Mouse (Mus musculus): ENCODE data around the gene Fam217a. TPM values are rescaled to one million over a fixed set of nuclear protein-coding genes. Genes with fewer than 3 reads are reported as not detected.
"Not testable (repeated sequence)": the region's sequence is repeated elsewhere in the genome, so short reads cannot be mapped to it uniquely, and the experiment has no call there.

Fam217a gene
- total RNA-seq, 2 experiments from 2014 or later: 0.39 to 0.67 TPM

DNA sequence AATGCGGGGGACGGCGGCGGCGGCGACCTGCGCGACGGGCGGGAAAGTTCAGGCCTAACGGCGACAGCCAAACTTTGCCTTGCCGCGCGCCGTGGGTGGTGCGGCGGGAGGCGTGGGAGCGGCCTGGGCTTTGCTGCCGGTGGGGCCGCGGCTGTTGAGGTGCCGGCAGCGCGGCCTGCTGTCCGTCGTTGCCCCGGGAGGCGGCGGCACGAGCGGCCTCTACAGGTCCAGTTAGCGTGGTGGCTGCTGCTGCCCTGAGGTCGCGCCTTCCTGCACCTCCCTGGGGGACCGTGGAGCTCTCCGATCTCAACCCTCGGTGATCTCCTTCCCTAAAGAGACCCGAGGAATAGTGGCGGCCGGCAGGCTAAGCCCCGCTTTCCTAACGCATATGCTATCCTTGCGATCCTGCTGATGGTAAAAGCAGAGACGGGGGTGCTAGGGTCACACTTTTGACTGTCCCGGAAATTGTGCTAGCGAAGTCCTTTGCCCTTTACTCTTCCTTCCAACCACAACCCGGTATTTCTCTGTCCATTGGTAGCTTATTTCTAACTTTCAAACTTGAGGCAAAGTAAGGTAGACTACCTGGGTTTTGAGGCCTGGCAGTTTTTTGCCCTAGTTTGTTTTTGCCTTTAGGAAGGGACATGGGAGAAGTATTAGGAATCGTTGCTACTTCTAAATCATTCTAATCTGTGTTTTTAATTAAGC is 48.2 kb downstream of the Fam217a start:
- intact Hi-C loops (cut with DNase I): loop anchor here (10.0 kb wide), 2 partner anchors 531 to 691 kb away; partner anchors contain the start of gene Slc22a23
- DNase-seq (ENCODE audit: extremely low spot score in 1 of 2, low spot score in 2 of 2): peak; percentile 19 to 84

GRCm38 (mm10) chr13:34875166-34875710 is 48.9 kb downstream of the Fam217a start, which contains the start of gene Prpf4b:
TSS of gene Prpf4b (plus strand) at chr13:34875302.
- intact Hi-C loops (cut with DNase I): loop anchor here (10.0 kb wide), 2 partner anchors 530 to 690 kb away; partner anchors contain the start of gene Slc22a23
- DNase-seq (ENCODE audit: extremely low spot score in 1 of 2, low spot score in 2 of 2): peak; percentile 90 to 95

- peak in 1 of 2 experiments; percentile 22 for DNase-seq (ENCODE audit: extremely low spot score in 1 of 2, low spot score in 2 of 2)
These were observed 49.4 kb downstream of the Fam217a start for GRCm38 (mm10) chr13:34874736-34875135.

GRCm38 (mm10) chr13:34873801-34874681 is 50.1 kb downstream of the Fam217a start:
- DNase-seq (ENCODE audit: extremely low spot score in 1 of 2, low spot score in 2 of 2): peak; percentile 96 to 97
- intact Hi-C loops (cut with DNase I): loop anchor here (10.0 kb wide), 2 partner anchors 529 to 689 kb away; partner anchors contain the start of gene Slc22a23

More at GRCm38 (mm10) chr13:34874736-34875135, 49.4 kb downstream of the Fam217a start:
- intact Hi-C loops (cut with DNase I): loop anchor here (10.0 kb wide), 2 partner anchors 530 to 690 kb away; partner anchors contain the start of gene Slc22a23

GRCm38 (mm10) chr13:34864420-34865169 is 59.5 kb downstream of the Fam217a start:
- DNase-seq (ENCODE audit: extremely low spot score in 1 of 2, low spot score in 2 of 2): peak; percentile 28 to 84
- intact Hi-C loops (cut with DNase I): loop anchor here (2.0 kb wide), 1 partner anchor 220 kb away; no protein-coding TSS in a partner anchor

DNA sequence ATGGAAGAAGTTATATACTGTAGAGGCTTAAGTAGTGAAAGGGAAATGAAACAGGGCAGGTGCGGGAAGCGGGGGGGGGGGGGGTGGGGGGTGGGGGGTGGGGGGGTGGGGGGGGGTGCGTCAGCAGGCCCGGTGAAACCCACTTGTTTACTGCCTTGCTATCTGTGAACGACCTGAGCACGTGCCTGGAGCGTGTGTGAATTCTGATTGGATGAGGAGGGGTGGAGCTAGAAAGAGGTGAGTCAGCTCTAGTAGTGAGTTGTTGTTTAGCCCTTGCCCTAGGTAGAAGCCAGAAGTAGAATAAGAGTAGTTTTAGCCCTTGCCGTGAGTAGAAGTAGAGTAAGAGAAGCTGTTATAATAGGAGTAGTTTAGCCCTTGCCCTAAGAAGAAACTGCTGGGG is 62.9 kb downstream of the Fam217a start:
- DNase-seq (ENCODE audit: extremely low spot score in 1 of 2, low spot score in 2 of 2); intact Hi-C loops (cut with DNase I): not testable (repeated sequence)

Other genes with a start within 250 kb of the Fam217a start
- gene Fam50b, start 189.5 kb downstream of the Fam217a start, total RNA-seq (2021): not detected
- 10 to 100 TPM; 79.0 to 79.9 TPM for gene Prpf4b, start 49.0 kb downstream of the Fam217a start, total RNA-seq (2021)
- gene 4933417A18Rik, start 99 bp upstream of the Fam217a start, total RNA-seq (2021): not detected
- 1 to 10 TPM in 1 of 2 experiments, under 1 TPM in 1; 0.97 to 1.0 TPM for gene Eci3, start 39.5 kb upstream of the Fam217a start, total RNA-seq (2021)
- gene Eci2, start 102.8 kb upstream of the Fam217a start, total RNA-seq (2021): 10 to 100 TPM; 45.2 to 50.2 TPM